Mouse (Mus musculus) layer of hippocampus, adult 2 months (tissue): ENCODE data around the gene Col15a1. TPM values are rescaled to one million over a fixed set of nuclear protein-coding genes. Genes with fewer than 3 reads are reported as not detected.

ENCODE experiments used
- DNase-seq, 2 experiments: peaks; one replicate each; pipeline ENCODE4 v3.0.0; 2022; ENCODE audit warnings: low spot score in 2 of 2
- H3K27ac ChIP-seq: fragments of 200-600 bp; 2 replicates; pipeline ENCODE4 v1.8.1; 2022
- H3K4me3 ChIP-seq: fragments of 200-600 bp; 2 replicates; pipeline ENCODE4 v1.8.1; 2022; ENCODE audit warnings: mild to moderate bottlenecking
- CTCF ChIP-seq: fragments of 200-600 bp; conservative IDR thresholded peaks from 2 replicates; pipeline ENCODE4 v1.8.1; 2022; ENCODE audit warnings: antibody characterized with exemption, mild to moderate bottlenecking, moderate library complexity
- total RNA-seq, 2 experiments: library from RNA; stranded (reverse); gene quantifications; 2 replicates each; pipeline ENCODE4 v1.2.3; 2021

Gene Col15a1
- total RNA-seq, 2 experiments from 2014 or later: 6.8 to 7.0 TPM

- TF ChIP-seq CTCF: no peak
- no peak overlapping the region for H3K27ac ChIP-seq
- no peak for DNase-seq
- H3K4me3 ChIP-seq: no peak overlapping the region
Measured at GRCm38 (mm10) chr4:47286599-47287147, 78.7 kb downstream of the Col15a1 start.

- DNase-seq: no peak
- no peak for TF ChIP-seq CTCF
- no peak overlapping the region for H3K27ac ChIP-seq
- no peak overlapping the region for H3K4me3 ChIP-seq
Measured at GRCm38 (mm10) chr4:47287468-47287867, 79.5 kb downstream of the Col15a1 start.

- TF ChIP-seq CTCF: no peak
- Histone ChIP-seq H3K4me3 (no peak overlapping the region), H3K27ac (no peak overlapping the region)
- no peak for DNase-seq
Measured at GRCm38 (mm10) chr4:47288306-47288705, 80.3 kb downstream of the Col15a1 start.

- Histone ChIP-seq H3K4me3 (no peak overlapping the region), H3K27ac (0 out of 2 replicates have a peak overlapping the region, but pooled peaks have one; percentile 19)
- no peak for DNase-seq
- TF ChIP-seq CTCF: no peak
Measured at GRCm38 (mm10) chr4:47289526-47289925, 81.6 kb downstream of the Col15a1 start.

GRCm38 (mm10) chr4:47290448-47290847 is 82.5 kb downstream of the Col15a1 start:
- TF ChIP-seq CTCF: no peak
- no peak for DNase-seq
- H3K27ac ChIP-seq: peak overlapping the region; percentile 59
- H3K4me3 ChIP-seq: no peak overlapping the region

GRCm38 (mm10) chr4:47291013-47291412 is 83.1 kb downstream of the Col15a1 start:
- peak overlapping the region; percentile 59 for H3K27ac ChIP-seq
- H3K4me3 ChIP-seq: no peak overlapping the region
- peak; percentile 79 to 85 for DNase-seq
- peak; percentile 13; the same call in 1 of the 2 replicates for TF ChIP-seq CTCF

GRCm38 (mm10) chr4:47292956-47293355 is 85.0 kb downstream of the Col15a1 start:
- H3K4me3 ChIP-seq: no peak overlapping the region
- H3K27ac ChIP-seq: peak overlapping the region; percentile 62
- DNase-seq: no peak
- TF ChIP-seq CTCF: no peak

- no peak for TF ChIP-seq CTCF
- Histone ChIP-seq H3K4me3 (no peak overlapping the region), H3K27ac (peak overlapping the region; percentile 62)
- DNase-seq: peak; percentile 50 to 52
Measured at GRCm38 (mm10) chr4:47293771-47294543, 86.0 kb downstream of the Col15a1 start.

GRCm38 (mm10) chr4:47294544-47295070 is 86.6 kb downstream of the Col15a1 start:
- peak overlapping the region; percentile 62 for H3K27ac ChIP-seq

GRCm38 (mm10) chr4:47295547-47295946 is 87.6 kb downstream of the Col15a1 start:
- DNase-seq: no peak
- H3K4me3 ChIP-seq: no peak overlapping the region
- TF ChIP-seq CTCF: no peak
- H3K27ac ChIP-seq: no peak overlapping the region

More at GRCm38 (mm10) chr4:47294544-47295070, 86.6 kb downstream of the Col15a1 start:
- no peak for DNase-seq
- no peak overlapping the region for H3K4me3 ChIP-seq
- no peak for TF ChIP-seq CTCF

- Histone ChIP-seq H3K27ac (no peak overlapping the region), H3K4me3 (no peak overlapping the region)
- DNase-seq: no peak
- TF ChIP-seq CTCF: no peak
Measured at GRCm38 (mm10) chr4:47300701-47301100, 92.7 kb downstream of the Col15a1 start.

- H3K27ac ChIP-seq: peak overlapping the region; percentile 39; the same call in 1 of the 2 replicates
- TF ChIP-seq CTCF: no peak
- DNase-seq: no peak
- H3K4me3 ChIP-seq: no peak overlapping the region
Measured at GRCm38 (mm10) chr4:47302610-47303009, 94.6 kb downstream of the Col15a1 start.

GRCm38 (mm10) chr4:47303340-47303998 is 95.5 kb downstream of the Col15a1 start:
- no peak for TF ChIP-seq CTCF
- Histone ChIP-seq H3K4me3 (no peak overlapping the region), H3K27ac (peak overlapping the region; percentile 44; the same call in 1 of the 2 replicates)
- DNase-seq: no peak
